Mouse (Mus musculus) CH12.LX (cell line): ENCODE data around the gene Zfand6. TPM values are rescaled to one million over a fixed set of nuclear protein-coding genes. Genes with fewer than 3 reads are reported as not detected.

Experiments
- DNase-seq: peaks from one replicate; pipeline ENCODE4 v3.0.0-alpha.2; 2013; ENCODE audit errors: extremely low read depth
- H3K27ac ChIP-seq: 2 replicates; pipeline ENCODE4 v1.5.1; 2012; ENCODE audit warnings: low read depth, mild to moderate bottlenecking, control low read depth, moderate library complexity; ENCODE audit not compliant: insufficient read depth
- H3K27me3 ChIP-seq: replicated peaks from 2 replicates; pipeline ENCODE3; 2012; ENCODE audit warnings: inconsistent platforms
- H3K36me3 ChIP-seq, 2 experiments: replicated peaks in 1 of 2; 2 replicates each; pipeline versions ENCODE3 to v1.6.1; 2012; ENCODE audit warnings: inconsistent platforms in 1 of 2, low read length in 1 of 2, mild to moderate bottlenecking in 1 of 2, mixed read lengths in 1 of 2, moderate library complexity in 1 of 2; ENCODE audit not compliant: control insufficient read depth in 1 of 2, insufficient read depth in 1 of 2
- H3K4me1 ChIP-seq, 2 experiments: 2 replicates each; pipeline ENCODE4 v1.6.1; 2012; ENCODE audit warnings: inconsistent platforms in 1 of 2, moderate library complexity in 1 of 2; ENCODE audit not compliant: insufficient read depth in 2 of 2, control insufficient read depth in 1 of 2
- H3K4me2 ChIP-seq: 2 replicates; pipeline ENCODE4 v1.6.1; 2012; ENCODE audit warnings: low read depth, mild to moderate bottlenecking, control low read depth; ENCODE audit not compliant: poor library complexity, insufficient read depth, severe bottlenecking
- H3K4me3 ChIP-seq, 3 experiments: fragments of 150-350 bp in 1 of 3; sonication (generic) in 1 of 3; replicated peaks in 1 of 3; 2 replicates each; pipeline versions ENCODE3 to v1.5.1; 2011 to 2012; ENCODE audit warnings: low read depth in 2 of 3, low read length in 2 of 3, mild to moderate bottlenecking in 2 of 3, moderate library complexity in 2 of 3, control low read depth in 1 of 3, improper control_type of control experiment in 1 of 3, inconsistent platforms in 1 of 3, mixed read lengths in 1 of 3; ENCODE audit not compliant: poor library complexity in 1 of 3
- H3K79me2 ChIP-seq: replicated peaks from 2 replicates; pipeline ENCODE4 v1.6.1; 2012; ENCODE audit warnings: mild to moderate bottlenecking, moderate library complexity; ENCODE audit not compliant: control insufficient read depth, poor library complexity, insufficient read depth, severe bottlenecking; ENCODE audit errors: extremely low read depth
- H3K9ac ChIP-seq: 2 replicates; pipeline ENCODE4 v1.6.1; 2012; ENCODE audit warnings: low read depth, mild to moderate bottlenecking, control low read depth, moderate library complexity; ENCODE audit not compliant: insufficient read depth
- H3K9me3 ChIP-seq: replicated peaks from 2 replicates; pipeline ENCODE3; 2012; ENCODE audit warnings: low read length, inconsistent platforms, mixed read lengths
- CTCF ChIP-seq, 2 experiments: IDR thresholded peaks in 1 of 2; conservative IDR thresholded peaks in 1 of 2; 2 replicates each; pipeline ENCODE4 v1.5.1; 2011 to 2012; ENCODE audit warnings: low read depth in 2 of 2, low read length in 2 of 2, improper control_type of control experiment in 1 of 2, inconsistent platforms in 1 of 2, mild to moderate bottlenecking in 1 of 2, moderate library complexity in 1 of 2
- ETS1 ChIP-seq: conservative IDR thresholded peaks from 2 replicates; pipeline ENCODE4 v1.6.1; 2012; ENCODE audit warnings: low read depth, mild to moderate bottlenecking, inconsistent platforms, low read length, improper control_type of control experiment, moderate library complexity
- KAT2A ChIP-seq: IDR thresholded peaks from 2 replicates; pipeline ENCODE4 v1.6.1; 2012; ENCODE audit warnings: low read length, improper control_type of control experiment, inconsistent platforms; ENCODE audit not compliant: insufficient replicate concordance
- MAFK ChIP-seq: IDR thresholded peaks from 2 replicates; pipeline ENCODE4 v1.6.1; 2011; ENCODE audit warnings: low read length, improper control_type of control experiment; ENCODE audit not compliant: insufficient replicate concordance
- MEF2A ChIP-seq: IDR thresholded peaks from 2 replicates; pipeline ENCODE4 v1.6.1; 2014; ENCODE audit warnings: low read depth, mild to moderate bottlenecking, inconsistent platforms, low read length, improper control_type of control experiment, borderline replicate concordance
- MXI1 ChIP-seq: IDR thresholded peaks from 2 replicates; pipeline ENCODE4 v1.6.1; 2011; ENCODE audit warnings: mild to moderate bottlenecking, low read depth, low read length, improper control_type of control experiment
- MYC ChIP-seq: IDR thresholded peaks from 2 replicates; pipeline ENCODE4 v1.6.1; 2011; ENCODE audit warnings: low read depth, mild to moderate bottlenecking, improper control_type of control experiment, low read length
- POLR2AphosphoS2 ChIP-seq: IDR thresholded peaks from 2 replicates; pipeline ENCODE4 v1.6.1; 2011; ENCODE audit warnings: low read depth, low read length, improper control_type of control experiment
- SIN3A ChIP-seq: IDR thresholded peaks from 2 replicates; pipeline ENCODE4 v1.6.1; 2012; ENCODE audit warnings: low read length, improper control_type of control experiment, inconsistent platforms
- TBP ChIP-seq: conservative IDR thresholded peaks from 2 replicates; pipeline ENCODE4 v1.6.1; 2011; ENCODE audit warnings: low read depth, low read length, improper control_type of control experiment
- USF2 ChIP-seq: conservative IDR thresholded peaks from 2 replicates; pipeline ENCODE4 v1.6.1; 2011; ENCODE audit warnings: low read depth, low read length, improper control_type of control experiment
- ZC3H11A ChIP-seq: IDR thresholded peaks from 2 replicates; pipeline ENCODE4 v1.6.1; 2012; ENCODE audit warnings: low read depth, mild to moderate bottlenecking, inconsistent platforms, low read length, improper control_type of control experiment
- ZKSCAN1 ChIP-seq: IDR thresholded peaks from 2 replicates; pipeline ENCODE4 v1.6.1; 2012; ENCODE audit warnings: low read depth, inconsistent platforms, low read length, improper control_type of control experiment, borderline replicate concordance
- dilution Hi-C: fragments of 300-500 bp; cut with MboI; formaldehyde crosslinking; loops from 2 replicates; pipeline ENCODE4 v1.14.3; 2020; ENCODE audit warnings: low sequenced_read_pairs; ENCODE audit not compliant: extremely low pct_unique_long_range_greater_than_20kb, extremely low pct_ligation_motif_present
- in situ Hi-C: fragments of 300-500 bp; cut with MboI; formaldehyde crosslinking; loops from 3 replicates; pipeline ENCODE4 v1.14.3; 2019; ENCODE audit warnings: low sequenced_read_pairs, low pct_ligation_motif_present, low pct_unique_long_range_greater_than_20kb, mixed read lengths
- polyA plus RNA-seq: library from polyadenylated mRNA; unstranded; fragments of >175 nt; gene quantifications from 2 replicates; pipeline ENCODE4 v1.2.1, GENCODE M21; 2012; ENCODE audit warnings: low read depth; ENCODE audit not compliant: insufficient read length
- total RNA-seq, 2 experiments: library from RNA; depleted of rRNA; stranded (reverse); fragments of 300-350 nt in 1 of 2; fragments of >200 nt in 1 of 2; gene quantifications; 2 replicates each; pipeline ENCODE4 v1.2.3; 2012 to 2014

The Zfand6 gene
- total and polyA plus RNA-seq, 3 experiments, result 57.5 to 196 (median 78.0) TPM

DNA sequence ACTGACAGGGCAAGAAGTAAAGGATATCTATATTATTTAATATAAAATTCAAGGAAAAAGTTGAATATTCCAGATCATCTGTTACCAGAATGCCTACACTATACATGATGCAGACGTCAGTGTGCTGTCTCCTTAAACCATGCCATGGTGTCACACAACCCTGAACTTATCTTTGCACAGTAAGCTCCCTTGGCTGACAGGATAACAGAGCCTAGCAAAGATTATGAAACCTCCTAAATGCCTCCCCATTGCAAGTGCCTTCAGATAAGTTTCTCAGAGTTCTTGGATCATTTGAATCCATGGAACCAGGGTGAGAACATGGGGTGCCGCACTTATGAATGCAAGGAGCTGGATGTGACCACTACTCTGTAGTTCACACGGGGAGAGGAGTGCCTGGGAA is 57.9 kb downstream of the Zfand6 start:
- in situ Hi-C loops, result no loop called here
- Histone ChIP-seq H3K4me3 (no peak overlapping the region), H3K9me3 (no peaks in the 10 kb centered on the region), H3K27me3 (no peaks in the 10 kb centered on the region), H3K27ac (no peak overlapping the region), H3K79me2 (peaks cover 4% of the 10 kb centered on the region; the same call in 1 of the 2 replicates), H3K4me2 (no peak overlapping the region), H3K36me3 (peaks cover 16 to 32% of the 10 kb centered on the region in 2 experiments), H3K4me1 (peaks cover 0 to 12% of the 10 kb centered on the region in 2 experiments; a peak in 2 of 4 replicates), H3K9ac (no peak overlapping the region)
- no peak for DNase-seq
- dilution Hi-C loops, result no loop called here
- TF ChIP-seq MEF2A (no peak), MXI1 (no peak), MYC (no peak), CTCF (conservative IDR thresholded peaks at IDR 0.05 in 1 of 2, IDR thresholded peaks at IDR 0.05 in 1 of 2; ENCODE audit: low read depth in 2 of 2, low read length in 2 of 2) (no peak)

DNA sequence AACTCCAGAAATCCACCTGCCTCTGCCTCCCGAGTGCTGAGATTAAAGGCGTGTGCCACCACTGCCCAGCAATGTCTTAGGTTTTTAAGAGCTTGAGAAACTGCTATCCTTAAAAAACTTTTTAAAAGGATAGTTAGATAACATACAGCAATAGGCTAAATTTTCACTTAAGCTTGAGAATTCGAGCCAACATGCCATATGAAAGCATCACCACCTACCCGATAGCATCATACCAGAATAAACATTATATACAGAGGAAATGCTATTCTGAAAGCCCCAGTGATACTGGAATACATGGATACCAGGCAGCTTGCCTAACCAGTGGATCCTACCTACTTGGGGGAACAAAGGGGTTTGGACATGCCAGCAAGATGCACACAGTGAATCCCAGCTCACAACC is 66.0 kb downstream of the Zfand6 start:
- H3K9ac ChIP-seq, result no peak overlapping the region
- H3K4me1 ChIP-seq, result no peaks in the 10 kb centered on the region
- H3K4me3 ChIP-seq, result no peak overlapping the region
- no peak overlapping the region for H3K4me2 ChIP-seq
- in situ Hi-C loops (no loop called here), dilution Hi-C loops (no loop called here)
- no peak for DNase-seq
- no peaks in the 10 kb centered on the region for H3K27me3 ChIP-seq
- peaks cover 21 to 36% of the 10 kb centered on the region in 2 experiments for H3K36me3 ChIP-seq
- H3K79me2 ChIP-seq, result no peaks in the 10 kb centered on the region
- H3K27ac ChIP-seq, result no peak overlapping the region
- TF ChIP-seq SIN3A, result no peak
- no peak for TF ChIP-seq CTCF (conservative IDR thresholded peaks at IDR 0.05 in 1 of 2, IDR thresholded peaks at IDR 0.05 in 1 of 2; ENCODE audit: low read depth in 2 of 2, low read length in 2 of 2)
- TF ChIP-seq TBP, result no peak
- no peak for TF ChIP-seq MAFK
- TF ChIP-seq POLR2AphosphoS2, result no peak
- TF ChIP-seq MXI1, result no peak
- no peak for TF ChIP-seq ETS1
- TF ChIP-seq USF2, result no peak
- no peak for TF ChIP-seq MEF2A
- no peak for TF ChIP-seq ZC3H11A
- H3K9me3 ChIP-seq, result peaks cover 2% of the 10 kb centered on the region

GRCm38 (mm10) chr7:84620956-84621355 is 68.8 kb downstream of the Zfand6 start:
- H3K9me3 ChIP-seq, result peaks cover 2% of the 10 kb centered on the region
- H3K4me3 ChIP-seq, result no peak overlapping the region
- dilution Hi-C loops, result no loop called here
- DNase-seq, result no peak
- H3K9ac ChIP-seq, result no peak overlapping the region
- no peak overlapping the region for H3K4me2 ChIP-seq
- H3K4me1 ChIP-seq, result no peaks in the 10 kb centered on the region
- TF ChIP-seq SIN3A (no peak), ZC3H11A (no peak), ZKSCAN1 (no peak), MXI1 (no peak), KAT2A (no peak)
- H3K79me2 ChIP-seq, result no peaks in the 10 kb centered on the region
- no peak overlapping the region for H3K27ac ChIP-seq
- in situ Hi-C loops, result no loop called here
- H3K36me3 ChIP-seq, result peaks cover 25 to 58% of the 10 kb centered on the region in 2 experiments
- no peaks in the 10 kb centered on the region for H3K27me3 ChIP-seq
